Mouse (Mus musculus) spleen, adult 12 weeks (tissue): Measurements from ENCODE around the gene Gm10277.
"Not testable (repeated sequence)": the region's sequence is repeated elsewhere in the genome, so short reads cannot be mapped to it uniquely, and the experiment has no call there.

Experiments used
- DNase-seq: peaks from one replicate; pipeline ENCODE4 v3.0.0; 2022; ENCODE audit warnings: low spot score

Gene Gm10277

GRCm38 (mm10) chr11:77771879-77772713 lies 15.5 kb downstream of the Gm10277 start:
- no peak for DNase-seq

DNA sequence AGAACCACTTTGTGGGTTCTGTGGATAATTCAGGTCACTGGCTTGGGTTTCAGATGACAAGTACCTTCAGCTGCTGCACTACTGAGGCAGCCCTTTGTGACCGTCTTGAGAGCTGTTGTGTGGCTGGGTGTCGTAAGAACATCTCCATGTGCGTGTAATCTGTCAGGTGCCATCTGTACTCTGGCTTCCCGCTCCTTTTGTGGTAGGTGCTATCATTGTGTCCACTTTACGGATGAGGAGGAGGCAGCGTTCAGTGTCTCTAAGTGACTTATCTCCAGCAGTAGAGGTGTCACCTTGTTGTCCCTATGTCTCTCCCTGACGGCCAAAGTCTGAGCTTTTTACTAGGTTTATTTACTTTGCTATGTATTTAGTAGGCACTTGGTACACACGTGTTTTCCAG lies 17.2 kb downstream of the Gm10277 start:
- no peak for DNase-seq

- DNase-seq: no peak
Observed at GRCm38 (mm10) chr11:77769496-77769895, 18.1 kb downstream of the Gm10277 start.

- peak; percentile 45 for DNase-seq
Observed at GRCm38 (mm10) chr11:77766351-77767001, 21.1 kb downstream of the Gm10277 start.

- DNase-seq: no peak
Observed at GRCm38 (mm10) chr11:77765459-77765777, 22.1 kb downstream of the Gm10277 start.

DNA sequence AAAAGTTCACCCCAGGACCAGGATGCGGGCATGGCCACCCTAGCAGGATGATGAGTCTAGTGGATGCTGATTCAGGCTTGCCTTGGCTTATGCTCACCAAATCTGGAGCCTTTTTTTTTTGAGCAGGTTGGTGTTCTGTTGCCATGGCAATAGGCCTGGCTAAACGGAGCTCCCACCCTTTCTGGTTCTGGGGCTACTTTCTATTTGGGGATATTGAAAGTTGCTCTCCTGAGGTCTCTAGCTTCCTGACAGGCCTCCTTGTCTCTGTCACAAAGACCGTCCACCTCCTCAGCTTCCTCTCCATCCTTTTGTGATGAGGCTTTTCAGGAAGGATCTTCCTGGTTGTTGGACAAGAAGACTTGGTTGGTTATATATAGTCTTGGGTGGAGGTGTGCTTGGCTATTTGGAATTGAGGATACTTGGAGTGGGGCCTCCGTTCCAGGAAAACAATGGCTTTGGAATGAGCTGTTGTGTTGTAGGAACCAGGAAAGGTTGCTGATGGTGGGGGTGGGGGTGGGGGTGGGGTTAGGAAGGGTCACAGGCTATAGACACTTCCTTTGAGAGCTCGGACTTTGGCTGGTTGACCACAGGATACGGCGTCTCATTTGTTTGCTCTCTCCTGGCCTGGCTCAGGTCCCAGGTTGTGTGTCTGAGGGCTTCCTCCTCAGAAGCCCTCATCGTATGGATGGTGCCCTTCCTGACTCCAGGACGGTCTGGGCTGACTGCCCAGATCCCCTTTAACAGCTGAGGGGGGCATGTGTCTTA lies 22.7 kb downstream of the Gm10277 start:
- no peak for DNase-seq

GRCm38 (mm10) chr11:77763673-77764340 lies 23.7 kb downstream of the Gm10277 start:
- DNase-seq: peak; percentile 61

- DNase-seq: peak; percentile 82
Observed at GRCm38 (mm10) chr11:77762783-77763672, 24.5 kb downstream of the Gm10277 start, which contains the start of gene Myo18a. Myo18a (plus strand) TSS chr11:77763246.

DNA sequence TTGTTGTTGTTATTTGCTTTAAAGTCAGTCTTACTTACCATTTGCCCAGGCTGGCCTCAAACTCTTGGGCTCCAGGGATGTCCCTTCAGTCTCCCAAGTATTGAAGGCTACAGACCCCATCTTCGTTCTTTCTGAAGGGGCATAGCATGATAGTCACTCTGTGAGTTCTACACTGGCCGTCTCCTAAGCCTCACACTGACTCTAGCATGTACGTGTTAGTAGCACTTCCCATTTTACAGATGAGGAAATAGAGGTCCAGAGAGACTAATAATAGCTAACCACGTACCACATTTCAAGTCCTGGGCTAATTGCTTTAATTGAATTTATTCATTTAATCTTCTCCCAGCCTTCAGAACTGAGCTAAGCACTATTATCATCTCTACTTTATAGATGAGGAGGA lies 27.5 kb downstream of the Gm10277 start:
- no peak for DNase-seq

DNA sequence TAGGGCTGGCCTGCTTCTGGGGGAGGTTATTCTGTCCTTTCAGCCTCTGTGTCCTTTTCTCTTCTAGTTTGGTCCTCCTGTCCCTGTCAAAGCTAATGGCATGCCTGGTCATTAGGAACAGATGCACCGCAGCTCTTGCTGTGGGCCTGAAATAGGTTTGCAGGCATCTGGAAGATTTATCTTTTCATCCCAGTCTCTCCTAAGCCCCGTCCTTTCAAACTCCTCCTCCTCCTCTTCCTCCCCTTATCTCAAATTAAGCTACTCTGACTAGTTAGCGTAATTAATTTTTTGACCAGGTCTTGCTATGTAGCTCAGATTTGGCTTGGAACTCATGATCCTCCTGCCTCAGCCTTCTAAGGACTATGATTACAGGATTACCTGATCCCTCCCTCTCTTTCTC lies 34.1 kb downstream of the Gm10277 start:
- DNase-seq: no peak

GRCm38 (mm10) chr11:77752525-77752924 lies 35.0 kb downstream of the Gm10277 start:
- DNase-seq: no peak

DNA sequence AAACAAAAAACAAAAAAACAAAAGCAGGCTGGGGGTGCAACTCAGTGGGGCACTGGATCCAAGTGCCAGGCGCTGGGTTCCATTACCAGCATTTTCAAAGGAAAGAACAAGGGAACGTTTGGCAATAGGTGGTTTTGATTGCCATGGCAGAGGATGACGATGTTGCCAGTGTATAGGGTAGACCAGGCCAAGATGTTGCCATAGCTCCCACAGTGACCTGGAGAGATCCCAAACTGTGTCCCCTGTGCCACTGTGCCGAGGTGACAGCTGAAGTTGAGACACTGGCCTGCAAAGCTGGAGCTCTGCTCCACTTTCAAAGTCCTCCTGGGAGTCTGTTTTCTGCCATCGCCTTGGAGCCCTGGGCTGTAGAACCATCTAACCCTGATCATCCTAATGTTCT lies 38.6 kb downstream of the Gm10277 start:
- DNase-seq: no peak

DNA sequence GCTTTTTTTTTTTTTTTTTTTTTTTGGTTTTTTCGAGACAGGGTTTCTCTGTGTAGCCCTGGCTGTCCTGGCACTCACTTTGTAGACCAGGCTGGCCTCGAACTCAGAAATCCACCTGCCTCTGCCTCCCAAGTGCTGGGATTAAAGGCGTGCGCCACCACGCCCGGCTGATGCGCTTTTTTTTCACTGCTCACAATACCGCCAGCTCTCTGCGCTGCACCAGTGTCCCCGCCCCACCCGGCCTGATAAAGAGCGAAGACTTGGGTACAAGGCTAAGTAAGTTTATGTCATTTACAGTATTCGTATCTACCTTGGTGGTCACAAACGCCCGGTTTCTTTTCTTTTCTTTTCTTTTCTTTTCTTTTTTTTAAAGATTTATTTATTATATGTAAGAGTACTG lies 40.4 kb downstream of the Gm10277 start:
- not testable (repeated sequence) for DNase-seq

DNA sequence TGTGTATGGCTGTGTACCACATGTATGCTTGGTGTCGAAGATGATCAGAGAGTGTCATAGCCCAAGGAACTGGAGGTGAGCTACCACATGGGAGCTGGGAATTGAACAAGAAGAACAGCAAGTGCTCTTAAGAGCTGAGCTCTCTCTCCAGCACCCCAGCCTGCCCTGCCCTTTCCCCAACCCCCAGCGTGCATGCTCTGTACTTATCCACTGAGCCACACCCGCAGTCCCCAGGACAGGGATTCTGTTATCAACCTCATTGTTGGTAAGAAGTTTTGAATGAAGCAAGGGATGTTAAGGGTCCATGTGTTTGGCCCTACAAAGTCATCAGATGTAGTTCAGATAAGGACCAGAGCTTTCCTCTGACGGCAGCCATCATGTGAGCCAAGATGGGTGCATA lies 40.9 kb downstream of the Gm10277 start:
- DNase-seq: no peak

- no peak for DNase-seq
Observed at GRCm38 (mm10) chr11:77743966-77744365, 43.6 kb downstream of the Gm10277 start.

DNA sequence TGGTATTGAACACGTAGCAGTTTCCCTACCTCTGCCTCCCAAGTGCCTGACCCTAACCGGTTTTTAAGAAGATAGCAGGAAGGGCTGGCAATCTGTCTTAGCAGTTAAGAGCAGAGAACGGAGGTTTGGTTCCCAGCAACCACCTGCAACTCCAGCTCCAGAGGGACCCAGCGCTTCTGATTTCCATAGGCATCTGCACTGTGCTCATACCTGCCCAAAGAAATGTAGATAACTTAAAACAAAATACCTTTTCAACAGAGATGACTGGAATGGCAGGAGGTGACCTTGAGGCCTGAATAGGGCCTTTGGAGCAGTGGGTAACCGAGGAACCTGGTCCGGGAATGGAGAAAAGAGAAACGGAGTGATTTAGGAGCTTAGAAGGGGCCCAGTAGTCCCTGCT lies 49.0 kb downstream of the Gm10277 start:
- no peak for DNase-seq

GRCm38 (mm10) chr11:77737289-77737688 lies 50.3 kb downstream of the Gm10277 start:
- peak; percentile 56 for DNase-seq
